Mouse (Mus musculus): ENCODE results near the gene Pprc1. TPM values are rescaled to one million over a fixed set of nuclear protein-coding genes. Genes with fewer than 3 reads are reported as not detected.
A peak's percentile ranks its signal among the peaks of the same experiment; 100 is the strongest.

Pprc1 gene
- 15.9 TPM in 2 replicates for polyA plus RNA-seq (2012; rRNA removed)

GRCm38 (mm10) chr19:46044271-46044992 lies at the start of gene Pprc1:
Gene Pprc1, plus strand, starts transcription at chr19:46044886.
- peak in 1 of 2 experiments; percentile 62 for DNase-seq (ENCODE audit: extremely low spot score in 1 of 2, low spot score in 1 of 2)

GRCm38 (mm10) chr19:45997365-45997764 lies 47.3 kb upstream of the Pprc1 start:
- DNase-seq (ENCODE audit: extremely low spot score in 1 of 2, low spot score in 1 of 2), result no peak

- peak; percentile 91 to 96 for DNase-seq (ENCODE audit: extremely low spot score in 1 of 2, low spot score in 1 of 2)
Measured at GRCm38 (mm10) chr19:45997785-45998693, 46.6 kb upstream of the Pprc1 start, which contains the start of gene Armh3. Gene Armh3, minus strand, starts transcription at chr19:45998488.

- DNase-seq (ENCODE audit: extremely low spot score in 1 of 2, low spot score in 1 of 2), result no peak
Measured at GRCm38 (mm10) chr19:45998694-45999217, 45.9 kb upstream of the Pprc1 start.

- DNase-seq (ENCODE audit: extremely low spot score in 1 of 2, low spot score in 1 of 2), result no peak
Measured at GRCm38 (mm10) chr19:45999378-45999777, 45.3 kb upstream of the Pprc1 start.

GRCm38 (mm10) chr19:46002279-46002678 lies 42.4 kb upstream of the Pprc1 start:
- DNase-seq (ENCODE audit: extremely low spot score in 1 of 2, low spot score in 1 of 2), result no peak

- DNase-seq (ENCODE audit: extremely low spot score in 1 of 2, low spot score in 1 of 2), result peak in 1 of 2 experiments; percentile 74
Measured at GRCm38 (mm10) chr19:46003371-46004226, 41.1 kb upstream of the Pprc1 start, which contains the start of gene Hps6. Gene Hps6, plus strand, starts transcription at chr19:46003508.

- no peak for DNase-seq (ENCODE audit: extremely low spot score in 1 of 2, low spot score in 1 of 2)
Measured at GRCm38 (mm10) chr19:46004814-46005466, 39.7 kb upstream of the Pprc1 start.

- DNase-seq (ENCODE audit: extremely low spot score in 1 of 2, low spot score in 1 of 2), result no peak
Measured at GRCm38 (mm10) chr19:46005680-46006079, 39.0 kb upstream of the Pprc1 start.

GRCm38 (mm10) chr19:46014572-46015178 lies 30.0 kb upstream of the Pprc1 start:
- DNase-seq (ENCODE audit: extremely low spot score in 1 of 2, low spot score in 1 of 2), result peak; percentile 70 to 95

- DNase-seq (ENCODE audit: extremely low spot score in 1 of 2, low spot score in 1 of 2), result no peak
Measured at GRCm38 (mm10) chr19:46016023-46016422, 28.7 kb upstream of the Pprc1 start.

- DNase-seq (ENCODE audit: extremely low spot score in 1 of 2, low spot score in 1 of 2), result no peak
Measured at GRCm38 (mm10) chr19:46024959-46025358, 19.7 kb upstream of the Pprc1 start.

GRCm38 (mm10) chr19:46026567-46026966 lies 18.1 kb upstream of the Pprc1 start:
- no peak for DNase-seq (ENCODE audit: extremely low spot score in 1 of 2, low spot score in 1 of 2)

- no peak for DNase-seq (ENCODE audit: extremely low spot score in 1 of 2, low spot score in 1 of 2)
Measured at GRCm38 (mm10) chr19:46028747-46029320, 15.9 kb upstream of the Pprc1 start.

GRCm38 (mm10) chr19:46029652-46030051 lies 15.0 kb upstream of the Pprc1 start:
- DNase-seq (ENCODE audit: extremely low spot score in 1 of 2, low spot score in 1 of 2), result no peak

GRCm38 (mm10) chr19:46030196-46030983 lies 14.3 kb upstream of the Pprc1 start:
- no peak for DNase-seq (ENCODE audit: extremely low spot score in 1 of 2, low spot score in 1 of 2)

- no peak for DNase-seq (ENCODE audit: extremely low spot score in 1 of 2, low spot score in 1 of 2)
Measured at GRCm38 (mm10) chr19:46031689-46032432, 12.8 kb upstream of the Pprc1 start.
